Mouse (Mus musculus): ENCODE measurements around the gene Enpp1. TPM values are rescaled to one million over a fixed set of nuclear protein-coding genes. Genes with fewer than 3 reads are reported as not detected.

Enpp1 gene
- polyA plus RNA-seq (2014; fragmentation: Nextera tagmentation; extraction: Ambion mirVana), result 1.9 and 2.9 TPM in 2 replicates

DNA sequence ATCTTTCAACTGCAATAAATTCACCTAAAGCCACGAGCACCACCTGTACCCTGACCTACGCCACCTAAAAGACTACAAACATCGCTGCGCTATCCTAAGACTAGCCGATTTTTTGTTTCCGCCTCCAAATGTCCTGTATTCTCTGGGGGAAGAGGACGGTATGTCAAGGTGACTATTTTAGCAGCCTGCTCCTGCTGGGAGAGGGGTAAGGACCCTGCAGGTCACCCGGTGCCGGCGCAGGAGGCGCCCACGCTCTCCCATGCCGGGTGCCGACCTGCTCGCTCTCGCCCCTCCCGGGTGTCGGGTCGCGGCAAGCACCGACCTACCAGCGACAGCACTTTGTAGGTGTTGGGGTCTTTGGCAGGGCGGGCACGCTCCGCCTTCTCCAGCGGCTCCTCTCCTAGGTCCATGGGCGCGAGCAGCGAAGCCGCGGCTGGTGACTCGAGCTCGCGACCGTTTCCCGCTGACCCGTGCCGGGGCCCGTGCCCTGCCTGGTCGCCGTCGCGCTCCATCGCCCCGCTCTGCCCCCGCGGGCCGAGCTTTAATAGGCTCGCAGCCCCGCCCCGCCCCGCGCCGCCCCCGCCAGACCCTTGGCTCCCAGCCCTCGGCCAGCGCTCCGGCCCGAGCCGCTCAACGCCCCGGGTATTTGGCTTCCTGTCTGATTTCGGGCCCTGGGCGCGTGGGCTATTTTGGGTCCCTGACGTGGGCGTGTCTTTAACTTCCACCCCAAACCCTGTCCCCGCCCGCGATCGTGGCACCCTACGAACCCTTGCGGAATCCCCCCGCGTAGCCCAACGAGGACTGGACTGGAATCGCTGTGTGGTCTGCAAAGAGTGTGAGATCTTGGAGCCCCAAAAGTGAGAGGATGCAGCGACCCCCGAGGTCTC lies at the start of gene Enpp1:
Gene Enpp1, minus strand, starts transcription at position 680 of the 887 bp plus-strand sequence.
- Histone ChIP-seq H3K27me3 (replicated peaks; ENCODE audit: control insufficient read depth, insufficient read depth, low read length) (0 out of 2 replicates have a peak, but pooled peaks cover 2% of the 10 kb centered on the region), H3K4me1 (ENCODE audit: control insufficient read depth, insufficient read depth, low read length) (peaks cover 6% of the 10 kb centered on the region; the same call in 1 of the 2 replicates), H3K27ac (ENCODE audit: low read depth, low read length) (no peak within 1 kb of the TSS), H3K9me3 (replicated peaks; ENCODE audit: control insufficient read depth, low read length) (no peaks in the 10 kb centered on the region), H3K9ac (ENCODE audit: low read length) (peak within 1 kb of the TSS; percentile 67), H3K36me3 (ENCODE audit: control insufficient read depth, insufficient read depth, low read length) (no peaks in the 10 kb centered on the region), H3K4me3 (ENCODE audit: low read depth, low read length) (peak within 1 kb of the TSS; percentile 64), H3K4me2 (ENCODE audit: low read length) (peak within 1 kb of the TSS; percentile 100)
- WGBS, result under 1% methylated on average over 74 of the region's 79 CpGs
- ATAC-seq, result peak; percentile 80
- peak; percentile 32 for DNase-seq (ENCODE audit: low spot score)

DNA sequence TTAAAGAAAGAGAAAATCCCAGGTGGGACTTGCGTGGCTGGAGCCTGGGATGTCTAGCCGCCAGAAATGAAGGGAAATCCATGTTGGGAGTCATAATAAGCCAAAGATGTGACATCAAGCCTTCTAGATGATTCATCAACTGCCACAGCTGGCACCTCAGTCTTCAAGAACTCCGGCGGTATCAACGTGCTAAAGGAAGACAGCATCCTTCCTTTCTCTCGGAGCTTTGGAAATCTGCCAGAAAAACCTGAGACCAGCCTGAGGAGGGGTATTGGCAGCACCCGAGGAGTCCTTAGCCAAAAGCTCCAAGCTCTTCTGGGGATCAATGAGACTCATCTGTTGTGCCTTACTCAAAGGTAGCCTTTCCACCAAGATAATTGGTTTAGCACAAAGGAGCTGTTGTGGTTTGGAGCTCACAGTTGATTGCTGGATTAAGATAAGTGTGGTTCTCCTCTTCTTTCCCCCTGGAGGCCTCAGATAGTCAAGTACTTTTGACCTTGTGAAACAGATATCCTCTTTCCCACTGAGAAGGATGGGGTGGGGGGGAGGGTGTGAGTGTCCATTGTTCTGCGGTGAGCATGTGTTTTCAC lies 46.5 kb upstream of the Enpp1 start:
- Histone ChIP-seq H3K36me3 (ENCODE audit: control insufficient read depth, insufficient read depth, low read length) (no peaks in the 10 kb centered on the region), H3K9ac (ENCODE audit: low read length) (no peak overlapping the region), H3K4me2 (ENCODE audit: low read length) (no peak overlapping the region), H3K4me3 (ENCODE audit: low read depth, low read length) (no peak overlapping the region), H3K4me1 (ENCODE audit: control insufficient read depth, insufficient read depth, low read length) (0 out of 2 replicates have a peak, but pooled peaks cover 4% of the 10 kb centered on the region), H3K27me3 (replicated peaks; ENCODE audit: control insufficient read depth, insufficient read depth, low read length) (no peaks in the 10 kb centered on the region), H3K27ac (ENCODE audit: low read depth, low read length) (no peak overlapping the region), H3K9me3 (replicated peaks; ENCODE audit: control insufficient read depth, low read length) (no peaks in the 10 kb centered on the region)
- DNase-seq (ENCODE audit: low spot score) (no peak), ATAC-seq (no peak)
- 46% methylated on average over 8 of the region's 8 CpGs for WGBS

DNA sequence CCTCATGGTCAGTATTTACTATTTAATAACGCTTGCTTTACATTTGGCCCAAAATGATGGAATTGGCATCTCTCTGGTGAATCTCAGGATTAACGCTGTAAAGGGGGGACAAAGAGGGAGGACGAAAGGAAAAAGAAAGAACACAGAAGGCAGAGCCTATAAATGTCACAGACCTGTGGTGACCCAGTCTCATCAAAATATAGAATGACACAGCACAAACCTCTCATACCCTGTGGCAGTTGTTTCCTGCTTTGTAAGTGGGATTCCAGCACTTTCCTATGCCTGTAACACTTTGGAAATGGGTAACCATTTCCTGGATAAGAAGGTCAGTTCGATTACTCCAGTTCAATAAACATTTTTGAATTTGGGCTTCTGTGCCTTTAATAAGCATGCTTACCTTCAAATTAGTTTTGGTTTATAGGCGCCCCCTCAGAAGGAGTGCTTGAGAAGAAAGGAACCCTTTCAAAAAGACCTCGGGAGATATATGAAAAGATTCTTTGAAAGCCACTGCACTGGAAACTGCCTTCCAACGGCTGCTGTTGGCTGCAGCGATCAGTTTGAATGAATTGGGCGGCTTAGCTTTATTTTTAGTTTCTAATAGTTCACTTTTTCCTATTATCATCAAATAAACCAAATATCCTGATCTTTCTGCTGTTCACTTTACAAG lies 43.0 kb upstream of the Enpp1 start:
- Histone ChIP-seq H3K4me2 (ENCODE audit: low read length) (peak overlapping the region; percentile 42), H3K4me3 (ENCODE audit: low read depth, low read length) (peak overlapping the region; percentile 23), H3K27ac (ENCODE audit: low read depth, low read length) (no peak overlapping the region), H3K36me3 (ENCODE audit: control insufficient read depth, insufficient read depth, low read length) (no peaks in the 10 kb centered on the region), H3K9ac (ENCODE audit: low read length) (no peak overlapping the region), H3K4me1 (ENCODE audit: control insufficient read depth, insufficient read depth, low read length) (0 out of 2 replicates have a peak, but pooled peaks cover 4% of the 10 kb centered on the region), H3K27me3 (replicated peaks; ENCODE audit: control insufficient read depth, insufficient read depth, low read length) (no peaks in the 10 kb centered on the region), H3K9me3 (replicated peaks; ENCODE audit: control insufficient read depth, low read length) (no peaks in the 10 kb centered on the region)
- WGBS, result 11% methylated on average over 9 of the region's 9 CpGs
- ATAC-seq (peak; percentile 51), DNase-seq (ENCODE audit: low spot score) (peak; percentile 54)

DNA sequence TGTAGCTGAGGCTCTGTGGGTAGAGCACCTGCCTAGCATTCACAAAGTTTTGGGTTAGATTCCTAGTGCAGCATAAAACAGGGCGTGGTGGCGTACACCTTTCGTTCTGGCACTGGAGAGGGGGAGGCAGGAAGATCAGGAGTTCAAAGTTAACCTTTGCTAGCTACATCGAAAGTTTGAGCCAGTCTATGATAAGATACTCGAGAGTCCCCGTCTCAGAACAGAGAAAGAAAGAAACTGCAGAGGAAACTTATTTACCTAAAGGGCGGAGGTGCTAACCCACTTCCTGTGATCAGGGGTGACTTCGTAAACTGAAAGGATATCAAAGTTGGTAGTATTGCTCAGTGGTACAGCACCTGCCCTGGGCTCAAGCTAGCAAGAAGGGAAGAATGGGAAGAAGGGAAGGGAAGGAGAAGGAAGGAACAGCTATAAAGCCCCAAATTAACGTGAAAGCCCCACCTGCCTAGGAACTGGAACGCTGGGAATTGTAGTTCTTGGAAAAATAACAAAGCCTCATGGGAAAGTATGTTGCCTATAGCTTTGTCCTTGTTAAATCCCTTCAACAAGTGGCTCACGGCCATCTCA lies 42.4 kb upstream of the Enpp1 start:
- H3K4me2 ChIP-seq (ENCODE audit: low read length), result peak overlapping the region; percentile 42
- H3K4me3 ChIP-seq (ENCODE audit: low read depth, low read length), result peak overlapping the region; percentile 23
- H3K36me3 ChIP-seq (ENCODE audit: control insufficient read depth, insufficient read depth, low read length), result no peaks in the 10 kb centered on the region
- peak overlapping the region; percentile 29; the same call in 1 of the 2 replicates for H3K9ac ChIP-seq (ENCODE audit: low read length)
- ATAC-seq (peak; percentile 43), DNase-seq (ENCODE audit: low spot score) (peak; percentile 63)
- no peaks in the 10 kb centered on the region for H3K9me3 ChIP-seq (replicated peaks; ENCODE audit: control insufficient read depth, low read length)
- 0 out of 2 replicates have a peak, but pooled peaks cover 4% of the 10 kb centered on the region for H3K4me1 ChIP-seq (ENCODE audit: control insufficient read depth, insufficient read depth, low read length)
- no peaks in the 10 kb centered on the region for H3K27me3 ChIP-seq (replicated peaks; ENCODE audit: control insufficient read depth, insufficient read depth, low read length)
- 48% methylated on average over 11 of the region's 11 CpGs for WGBS
- no peak overlapping the region for H3K27ac ChIP-seq (ENCODE audit: low read depth, low read length)

DNA sequence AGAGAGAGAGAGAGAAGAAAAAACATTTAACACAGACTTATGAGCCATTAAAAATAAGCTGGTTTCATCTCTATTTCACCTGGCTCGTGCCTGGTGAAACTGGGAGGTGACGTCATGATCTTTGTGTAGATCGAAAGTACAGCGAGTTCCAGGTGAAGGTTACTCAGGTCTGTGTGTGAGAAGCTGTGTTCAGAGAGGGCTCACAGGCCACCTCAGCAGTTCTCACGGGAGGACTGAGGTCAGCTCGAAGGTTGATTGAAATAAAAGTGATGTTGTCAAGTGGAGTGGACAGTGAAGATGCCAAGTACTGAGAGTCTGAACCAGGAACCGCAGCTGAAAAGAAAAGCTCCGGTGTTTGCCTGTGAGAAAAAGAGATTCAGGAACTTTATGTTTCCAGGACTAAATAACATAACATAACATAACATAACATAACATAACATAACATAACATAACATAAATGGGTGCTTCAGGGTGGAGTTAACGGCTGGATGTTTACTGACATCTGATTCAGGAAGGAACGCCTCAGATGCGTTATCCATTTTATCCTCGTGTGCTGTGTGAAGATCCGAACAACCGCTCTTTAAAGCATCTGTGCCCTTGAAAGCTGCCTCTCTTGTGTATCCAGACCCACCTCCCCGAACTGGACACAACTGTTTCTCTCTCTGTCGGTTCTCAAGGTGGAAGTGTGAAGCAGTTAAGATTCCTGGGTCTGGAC lies 41.7 kb upstream of the Enpp1 start:
- H3K9ac ChIP-seq (ENCODE audit: low read length), result no peak overlapping the region
- 79% methylated on average over 16 of the region's 16 CpGs for WGBS
- H3K9me3 ChIP-seq (replicated peaks; ENCODE audit: control insufficient read depth, low read length), result no peaks in the 10 kb centered on the region
- DNase-seq (ENCODE audit: low spot score), result no peak
- peak overlapping the region; percentile 42 for H3K4me2 ChIP-seq (ENCODE audit: low read length)
- H3K4me1 ChIP-seq (ENCODE audit: control insufficient read depth, insufficient read depth, low read length), result 0 out of 2 replicates have a peak, but pooled peaks cover 4% of the 10 kb centered on the region
- H3K27ac ChIP-seq (ENCODE audit: low read depth, low read length), result no peak overlapping the region
- no peak for ATAC-seq
- peak overlapping the region; percentile 23 for H3K4me3 ChIP-seq (ENCODE audit: low read depth, low read length)
- H3K36me3 ChIP-seq (ENCODE audit: control insufficient read depth, insufficient read depth, low read length), result no peaks in the 10 kb centered on the region
- no peaks in the 10 kb centered on the region for H3K27me3 ChIP-seq (replicated peaks; ENCODE audit: control insufficient read depth, insufficient read depth, low read length)

DNA sequence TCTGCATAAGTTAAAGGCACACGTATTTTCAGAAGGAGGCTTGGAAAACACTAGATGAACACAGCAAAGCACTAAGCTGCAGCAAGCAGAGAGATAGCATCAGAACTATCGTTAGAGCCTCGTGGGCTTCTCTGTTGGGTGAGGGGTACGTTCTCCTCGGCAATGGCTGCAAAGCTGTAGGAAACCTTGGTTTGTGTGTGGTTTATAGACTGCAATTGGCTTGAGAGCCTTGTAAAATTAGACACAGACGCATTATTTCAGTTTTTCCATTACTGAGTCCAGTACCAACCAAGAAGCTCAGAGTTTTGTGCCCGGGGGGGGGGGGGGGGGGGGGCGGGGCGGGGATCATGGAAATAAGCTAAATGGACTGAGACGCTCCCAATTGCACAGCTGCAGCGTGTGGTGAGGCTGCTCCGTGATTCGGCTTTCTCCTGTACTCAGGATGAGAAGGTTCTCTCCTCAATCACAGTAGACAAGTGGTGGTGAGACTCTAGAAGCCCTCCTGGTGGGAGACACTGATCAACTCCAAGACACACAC lies 31.1 kb upstream of the Enpp1 start:
- 91% methylated on average over 13 of the region's 13 CpGs for WGBS
- ATAC-seq (no peak), DNase-seq (ENCODE audit: low spot score) (no peak)
- H3K4me2 ChIP-seq (ENCODE audit: low read length), result no peak overlapping the region
- no peak overlapping the region for H3K27ac ChIP-seq (ENCODE audit: low read depth, low read length)
- no peak overlapping the region for H3K9ac ChIP-seq (ENCODE audit: low read length)
- H3K9me3 ChIP-seq (replicated peaks; ENCODE audit: control insufficient read depth, low read length), result no peaks in the 10 kb centered on the region
- H3K27me3 ChIP-seq (replicated peaks; ENCODE audit: control insufficient read depth, insufficient read depth, low read length), result no peaks in the 10 kb centered on the region
- H3K36me3 ChIP-seq (ENCODE audit: control insufficient read depth, insufficient read depth, low read length), result no peaks in the 10 kb centered on the region
- no peaks in the 10 kb centered on the region for H3K4me1 ChIP-seq (ENCODE audit: control insufficient read depth, insufficient read depth, low read length)
- no peak overlapping the region for H3K4me3 ChIP-seq (ENCODE audit: low read depth, low read length)

DNA sequence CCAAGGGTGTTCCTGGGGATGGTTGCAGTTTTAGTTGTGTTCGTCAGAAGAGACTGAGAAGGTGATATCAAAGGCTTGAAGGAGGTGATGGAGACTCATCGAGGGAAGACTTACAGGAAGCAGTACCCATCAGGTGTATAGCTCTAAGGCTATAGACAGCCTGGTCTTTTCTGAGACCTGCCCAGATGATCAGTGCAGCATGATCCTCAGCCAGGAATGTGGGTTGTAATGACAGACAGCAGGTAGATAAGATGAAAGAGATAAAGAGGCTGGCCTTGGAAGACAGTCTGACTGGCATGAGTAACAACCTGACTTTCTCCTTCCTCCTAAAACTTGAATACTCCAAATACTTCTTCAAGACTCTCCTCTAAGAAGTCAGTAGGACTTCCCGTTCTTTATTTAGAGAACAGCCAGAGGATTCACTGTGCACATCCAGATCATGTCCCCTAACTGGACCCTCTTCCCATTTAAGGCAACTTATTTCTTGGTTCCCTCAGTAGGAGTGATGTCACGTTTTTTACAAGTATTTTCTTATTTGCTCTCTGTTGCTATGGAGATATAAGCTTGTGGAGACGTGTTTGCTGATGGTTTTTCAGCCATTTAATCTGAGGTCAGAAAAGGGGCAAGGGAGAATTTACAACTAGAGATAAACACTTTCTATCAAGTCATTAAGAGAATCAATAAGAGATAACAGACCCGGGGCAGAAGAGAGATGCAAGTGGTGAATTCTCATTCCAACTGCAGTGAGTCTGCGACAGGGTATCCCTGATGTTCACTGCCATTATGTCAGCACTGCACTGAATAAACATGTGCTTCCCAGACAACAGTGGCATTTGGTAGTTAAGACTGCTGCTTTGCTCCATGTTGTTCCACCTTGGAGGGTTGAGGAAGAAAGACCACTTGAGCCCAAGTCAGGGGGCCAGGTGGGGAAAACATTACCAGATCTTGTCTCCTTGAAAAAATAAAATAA lies 29.6 kb upstream of the Enpp1 start:
- no peaks in the 10 kb centered on the region for H3K36me3 ChIP-seq (ENCODE audit: control insufficient read depth, insufficient read depth, low read length)
- no peak overlapping the region for H3K9ac ChIP-seq (ENCODE audit: low read length)
- 78% methylated on average over 7 of the region's 7 CpGs for WGBS
- no peak overlapping the region for H3K4me2 ChIP-seq (ENCODE audit: low read length)
- ATAC-seq, result no peak
- H3K9me3 ChIP-seq (replicated peaks; ENCODE audit: control insufficient read depth, low read length), result no peaks in the 10 kb centered on the region
- no peak for DNase-seq (ENCODE audit: low spot score)
- H3K27ac ChIP-seq (ENCODE audit: low read depth, low read length), result no peak overlapping the region
- no peaks in the 10 kb centered on the region for H3K27me3 ChIP-seq (replicated peaks; ENCODE audit: control insufficient read depth, insufficient read depth, low read length)
- H3K4me1 ChIP-seq (ENCODE audit: control insufficient read depth, insufficient read depth, low read length), result no peaks in the 10 kb centered on the region
- no peak overlapping the region for H3K4me3 ChIP-seq (ENCODE audit: low read depth, low read length)

Data from forebrain, embryonic 14.5 days (tissue).